Mouse (Mus musculus) hindbrain, embryonic 12.5 days (tissue): Measurements from ENCODE around the gene Clasrp. TPM values are rescaled to one million over a fixed set of nuclear protein-coding genes. Genes with fewer than 3 reads are reported as not detected.
"Not testable (repeated sequence)": the region's sequence is repeated elsewhere in the genome, so short reads cannot be mapped to it uniquely, and the experiment has no call there.

Experiments
- ATAC-seq: fragments of 200-750 bp; cut with Nextera tagmentation; 2 replicates; pipeline ENCODE4 v1.8.0; 2017; ENCODE audit warnings: moderate TSS enrichment; ENCODE audit not compliant: low FRiP score
- H3K27ac ChIP-seq: fragments of 300-500 bp; sonication (generic); 2 replicates; pipeline ENCODE4 v1.5.1; 2016; ENCODE audit warnings: mild to moderate bottlenecking
- H3K27me3 ChIP-seq: fragments of 300-500 bp; sonication (generic); 2 replicates; pipeline ENCODE4 v1.6.1; 2016; ENCODE audit warnings: mild to moderate bottlenecking
- H3K36me3 ChIP-seq: fragments of 300-500 bp; sonication (generic); 2 replicates; pipeline ENCODE4 v1.6.1; 2016; ENCODE audit warnings: mild to moderate bottlenecking
- H3K4me1 ChIP-seq: fragments of 300-500 bp; sonication (generic); 2 replicates; pipeline ENCODE4 v1.6.1; 2016
- H3K4me2 ChIP-seq: fragments of 300-500 bp; sonication (generic); replicated peaks from 2 replicates; pipeline ENCODE4 v1.6.1; 2016; ENCODE audit warnings: mild to moderate bottlenecking
- H3K4me3 ChIP-seq: fragments of 300-500 bp; sonication (generic); 2 replicates; pipeline ENCODE4 v1.5.1; 2016; ENCODE audit warnings: mild to moderate bottlenecking
- H3K9ac ChIP-seq: fragments of 300-500 bp; sonication (generic); 2 replicates; pipeline ENCODE4 v1.6.1; 2016; ENCODE audit warnings: mild to moderate bottlenecking, moderate library complexity
- H3K9me3 ChIP-seq: fragments of 300-500 bp; sonication (generic); replicated peaks from 2 replicates; pipeline ENCODE4 v1.6.1; 2016; ENCODE audit warnings: mild to moderate bottlenecking
- WGBS: fragments of 180-500 bp; shearing (Covaris S2); methylation state at CpG from one replicate; pipeline ENCODE4 v1.1.7; 2016; 5-methylcytosine and 5-hydroxymethylcytosine counted together
- polyA plus RNA-seq: library from polyadenylated mRNA; unstranded; fragments of >200 nt; fragmentation: Nextera tagmentation; extraction: Ambion mirVana; gene quantifications from 2 replicates; pipeline ENCODE4 v1.2.1, GENCODE M21; 2016

Clasrp gene
- polyA plus RNA-seq, 1 experiment from 2014 or later: 70.1 TPM

DNA sequence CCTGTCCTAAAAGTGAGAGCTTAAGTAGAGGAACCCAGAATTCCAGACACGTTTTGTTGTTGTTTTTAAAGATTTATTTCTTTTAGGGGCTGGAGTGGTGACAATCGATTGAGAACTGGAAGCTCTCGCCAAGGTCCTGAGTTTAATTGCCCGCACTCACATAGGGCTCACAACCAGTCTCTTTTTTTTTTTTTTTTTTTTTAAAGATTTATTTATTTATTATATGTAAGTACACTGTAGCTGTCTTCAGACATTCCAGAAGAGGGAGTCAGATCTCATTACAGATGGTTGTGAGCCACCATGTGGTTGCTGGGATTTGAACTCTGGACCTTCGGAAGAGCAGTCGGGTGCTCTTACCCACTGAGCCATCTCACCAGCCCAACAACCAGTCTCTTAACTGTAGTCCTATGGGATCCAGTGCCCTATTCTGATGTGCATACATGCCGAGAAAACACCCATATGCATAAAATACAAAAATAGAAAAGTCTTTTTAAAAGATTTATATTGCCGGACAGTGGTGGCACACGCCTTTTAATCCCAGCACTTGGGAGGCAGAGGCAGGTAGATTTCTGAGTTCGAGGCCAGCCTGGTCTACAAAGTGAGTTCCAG, 424 bp upstream of the Clasrp start:
- 0 out of 2 replicates have a peak overlapping the region, but pooled peaks have one; percentile 5 for H3K27ac ChIP-seq
- H3K36me3 ChIP-seq: peaks cover 24% of the 10 kb centered on the region; the same call in 1 of the 2 replicates
- not testable (repeated sequence) for H3K27me3 ChIP-seq, H3K9me3 ChIP-seq, H3K9ac ChIP-seq
- peaks cover 34% of the 10 kb centered on the region for H3K4me1 ChIP-seq
- H3K4me3 ChIP-seq: peak overlapping the region; percentile 80
- WGBS: 60% methylated on average over 10 of the region's 10 CpGs
- peak overlapping the region; percentile 94 for H3K4me2 ChIP-seq
- peak; percentile 15; the same call in 1 of the 2 replicates for ATAC-seq

DNA sequence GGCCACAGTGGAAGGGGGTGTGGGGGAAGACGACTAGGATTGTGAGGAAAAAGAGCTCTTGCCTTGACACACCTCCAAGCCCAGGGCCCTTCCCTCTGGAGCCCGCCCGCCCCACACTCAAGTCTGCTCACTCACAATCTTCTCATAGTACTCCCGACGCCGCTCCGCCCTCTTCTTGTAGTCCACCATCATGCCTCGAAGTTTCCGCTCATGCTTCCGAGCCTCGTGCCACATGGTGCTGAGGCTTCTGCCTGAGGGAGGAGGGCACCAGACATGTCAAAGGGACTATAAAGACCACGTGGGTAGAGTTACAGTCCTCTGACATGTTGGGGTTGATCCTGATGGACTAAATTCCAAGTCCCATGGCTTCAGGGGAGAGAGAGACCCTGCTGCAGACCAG, 1.2 kb downstream of the Clasrp start:
- H3K36me3 ChIP-seq: peaks cover 39% of the 10 kb centered on the region
- WGBS: 84% methylated on average over 12 of the region's 12 CpGs
- no peak overlapping the region for H3K27ac ChIP-seq
- peaks cover 34% of the 10 kb centered on the region for H3K4me1 ChIP-seq
- no peaks in the 10 kb centered on the region for H3K27me3 ChIP-seq
- H3K9ac ChIP-seq: peak overlapping the region; percentile 90; the same call in 1 of the 2 replicates
- H3K4me3 ChIP-seq: peak overlapping the region; percentile 80
- no peaks in the 10 kb centered on the region for H3K9me3 ChIP-seq
- no peak for ATAC-seq
- peak overlapping the region; percentile 94 for H3K4me2 ChIP-seq

DNA sequence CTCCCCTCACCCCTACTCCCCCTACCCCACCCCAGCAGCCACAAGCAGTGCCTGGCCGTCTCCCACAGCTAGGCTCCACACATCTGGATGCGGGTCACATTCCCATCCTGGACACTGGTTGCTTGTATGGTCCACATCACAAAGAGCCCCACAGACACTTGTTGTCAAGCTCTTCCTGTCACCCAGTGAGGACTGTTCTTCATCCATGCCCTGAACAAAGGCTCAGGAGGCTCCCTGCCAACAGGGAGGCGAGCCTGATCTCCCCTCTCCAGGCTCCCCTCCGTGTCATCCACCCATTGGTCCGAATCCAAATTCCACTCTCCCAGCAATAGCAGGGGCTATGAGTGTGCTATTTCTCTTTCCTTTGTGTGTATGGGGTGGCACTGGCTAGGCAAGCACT, 3.7 kb downstream of the Clasrp start:
- ATAC-seq: peak; percentile 53

DNA sequence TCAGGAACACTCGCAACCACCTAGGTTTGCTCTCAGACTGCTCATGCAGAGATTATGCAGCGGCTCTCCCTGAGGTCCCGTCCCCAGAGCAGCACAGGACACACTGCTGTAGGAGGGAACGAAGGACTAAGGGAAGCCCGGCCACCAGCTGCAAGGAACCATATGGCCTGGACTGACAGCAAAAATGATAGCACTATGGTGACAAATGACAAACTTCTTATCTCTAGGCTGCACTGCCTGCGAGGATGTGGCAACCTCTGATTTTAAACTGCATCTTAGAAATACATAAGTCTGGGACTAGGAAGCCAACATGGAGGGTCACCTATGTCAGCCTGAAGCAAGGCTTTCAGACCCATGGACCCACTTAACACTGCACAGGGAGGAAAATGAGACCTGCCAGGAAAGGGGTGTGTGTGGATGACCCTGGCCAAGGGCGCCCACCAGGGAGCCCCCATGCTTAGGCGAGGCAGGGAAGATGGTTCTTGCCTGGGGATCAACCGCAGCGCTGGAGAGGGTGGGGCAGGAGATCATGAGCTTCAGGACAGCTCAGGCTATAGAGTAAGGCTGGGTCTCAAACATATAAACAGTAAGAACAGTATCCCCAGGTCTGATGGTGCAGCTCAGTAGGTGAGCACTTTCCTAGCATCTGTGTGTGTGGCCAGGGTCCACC, 11.1 kb downstream of the Clasrp start:
- 91% methylated on average over 10 of the region's 10 CpGs for WGBS
- no peaks in the 10 kb centered on the region for H3K4me1 ChIP-seq
- no peak overlapping the region for H3K4me2 ChIP-seq
- no peaks in the 10 kb centered on the region for H3K9me3 ChIP-seq
- H3K27me3 ChIP-seq: no peaks in the 10 kb centered on the region
- ATAC-seq: no peak
- H3K4me3 ChIP-seq: no peak overlapping the region
- no peak overlapping the region for H3K27ac ChIP-seq
- H3K9ac ChIP-seq: no peak overlapping the region
- H3K36me3 ChIP-seq: peaks cover 89% of the 10 kb centered on the region

More for the DNA sequence above, 3.7 kb downstream of the Clasrp start:
- Histone ChIP-seq H3K27ac (0 out of 2 replicates have a peak overlapping the region, but pooled peaks have one; percentile 30), H3K4me1 (peaks cover 34% of the 10 kb centered on the region), H3K27me3 (no peaks in the 10 kb centered on the region), H3K4me3 (no peak overlapping the region), H3K36me3 (peaks cover 54% of the 10 kb centered on the region), H3K9ac (no peak overlapping the region), H3K4me2 (no peak overlapping the region), H3K9me3 (no peaks in the 10 kb centered on the region)
- WGBS: 55% methylated on average over 5 of the region's 5 CpGs

DNA sequence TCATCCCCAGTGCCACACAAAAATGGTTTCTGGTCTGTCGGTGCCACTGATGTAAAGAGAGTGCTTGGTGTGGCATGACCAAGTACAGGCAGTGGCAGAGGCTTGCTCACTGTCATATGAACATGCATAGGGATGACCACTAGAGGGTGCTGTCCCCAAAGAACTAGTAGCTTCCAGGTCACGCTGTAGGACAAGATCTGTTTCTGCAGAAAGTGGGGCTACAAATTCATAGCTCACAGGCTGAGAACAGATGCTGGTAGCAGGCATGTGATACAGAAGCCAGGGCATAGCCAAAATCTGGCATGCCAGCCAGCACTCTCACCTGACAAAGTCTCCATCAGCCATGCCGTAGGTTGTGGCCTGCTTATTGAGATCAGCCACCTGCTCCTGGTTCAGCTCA, 14.4 kb downstream of the Clasrp start:
- no peak overlapping the region for H3K27ac ChIP-seq
- peaks cover 97% of the 10 kb centered on the region for H3K36me3 ChIP-seq

DNA sequence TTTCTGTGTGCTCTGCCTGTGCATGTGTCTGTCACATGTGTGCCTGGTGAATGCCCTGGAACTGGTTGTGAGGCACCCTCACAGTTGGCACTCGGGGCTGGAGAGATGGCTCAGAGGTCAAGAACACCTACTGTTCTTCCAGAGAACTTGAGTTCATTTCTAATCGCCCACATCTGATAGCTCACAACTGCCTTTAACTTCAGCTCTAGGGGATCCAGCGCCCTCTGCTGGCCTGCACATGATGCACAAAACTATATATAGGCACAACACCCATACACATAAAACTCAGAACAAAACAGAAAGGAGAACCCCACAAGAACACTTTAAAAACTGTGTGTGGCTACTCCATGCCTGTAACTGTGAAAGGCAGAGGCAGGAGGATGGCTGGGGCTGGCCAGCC, 15.1 kb downstream of the Clasrp start:
- Histone ChIP-seq H3K9me3 (no peaks in the 10 kb centered on the region), H3K4me3 (no peak overlapping the region), H3K27me3 (no peaks in the 10 kb centered on the region), H3K4me2 (no peak overlapping the region), H3K4me1 (no peaks in the 10 kb centered on the region), H3K27ac (no peak overlapping the region), H3K9ac (no peak overlapping the region), H3K36me3 (peaks cover 97% of the 10 kb centered on the region)
- WGBS: 51% methylated on average over 3 of the region's 3 CpGs
- no peak for ATAC-seq

More for the DNA sequence above, 14.4 kb downstream of the Clasrp start:
- Histone ChIP-seq H3K27me3 (no peaks in the 10 kb centered on the region), H3K9ac (no peak overlapping the region), H3K4me2 (no peak overlapping the region), H3K9me3 (no peaks in the 10 kb centered on the region), H3K4me3 (no peak overlapping the region), H3K4me1 (no peaks in the 10 kb centered on the region)
- 63% methylated on average over 3 of the region's 3 CpGs for WGBS
- peak; percentile 57; the same call in 1 of the 2 replicates for ATAC-seq

DNA sequence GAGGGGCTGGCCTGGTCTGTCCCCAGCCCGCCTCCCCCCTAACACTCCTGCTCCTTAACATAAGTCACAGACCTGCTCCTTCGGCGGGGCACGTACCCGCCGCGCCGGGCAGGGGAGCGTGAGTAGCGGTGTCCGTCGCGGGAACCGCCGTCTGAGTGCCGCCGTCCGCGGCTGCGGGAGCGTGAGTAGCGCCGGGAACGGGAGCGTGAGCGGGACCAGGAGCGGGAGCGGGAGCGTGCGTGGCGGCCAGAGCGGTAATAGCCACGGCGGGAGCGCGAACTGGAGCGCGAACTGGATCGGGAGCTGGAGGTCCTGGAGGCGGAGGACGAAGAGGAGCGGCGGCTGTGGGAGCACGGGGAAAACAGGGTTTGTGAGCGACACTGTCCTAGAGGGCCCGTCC, 18.0 kb downstream of the Clasrp start:
- Histone ChIP-seq H3K4me3 (no peak overlapping the region), H3K27me3 (no peaks in the 10 kb centered on the region), H3K36me3 (peaks cover 95% of the 10 kb centered on the region), H3K9me3 (no peaks in the 10 kb centered on the region), H3K4me2 (no peak overlapping the region), H3K4me1 (no peaks in the 10 kb centered on the region), H3K27ac (no peak overlapping the region), H3K9ac (no peak overlapping the region)
- WGBS: 77% methylated on average over 46 of the region's 46 CpGs
- ATAC-seq: no peak

DNA sequence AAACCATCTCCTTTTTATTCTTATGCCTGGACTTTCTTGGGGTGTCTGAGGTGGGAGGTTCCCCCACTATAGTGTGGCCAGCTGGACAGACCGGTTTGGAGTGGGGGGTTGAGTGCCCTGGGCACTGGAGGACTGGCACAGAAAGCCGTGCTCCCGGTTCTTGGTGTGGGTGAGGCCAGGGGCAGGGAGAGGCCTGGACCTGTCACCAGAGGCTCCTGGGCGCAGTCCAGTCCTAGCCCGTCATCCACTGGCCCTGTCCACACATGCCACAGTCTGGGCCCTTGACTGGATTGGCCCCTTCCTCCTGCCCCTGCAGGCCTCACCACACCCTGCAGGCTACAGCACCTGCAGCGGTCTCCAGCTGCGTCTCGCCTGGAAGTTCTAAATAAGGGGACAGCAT, 23.7 kb downstream of the Clasrp start:
- Histone ChIP-seq H3K27me3 (peaks cover 51% of the 10 kb centered on the region), H3K9me3 (no peaks in the 10 kb centered on the region), H3K4me2 (no peak overlapping the region), H3K36me3 (peaks cover 59% of the 10 kb centered on the region), H3K4me1 (peaks cover 12% of the 10 kb centered on the region), H3K27ac (no peak overlapping the region), H3K9ac (no peak overlapping the region), H3K4me3 (no peak overlapping the region)
- ATAC-seq: no peak
- 83% methylated on average over 8 of the region's 8 CpGs for WGBS

DNA sequence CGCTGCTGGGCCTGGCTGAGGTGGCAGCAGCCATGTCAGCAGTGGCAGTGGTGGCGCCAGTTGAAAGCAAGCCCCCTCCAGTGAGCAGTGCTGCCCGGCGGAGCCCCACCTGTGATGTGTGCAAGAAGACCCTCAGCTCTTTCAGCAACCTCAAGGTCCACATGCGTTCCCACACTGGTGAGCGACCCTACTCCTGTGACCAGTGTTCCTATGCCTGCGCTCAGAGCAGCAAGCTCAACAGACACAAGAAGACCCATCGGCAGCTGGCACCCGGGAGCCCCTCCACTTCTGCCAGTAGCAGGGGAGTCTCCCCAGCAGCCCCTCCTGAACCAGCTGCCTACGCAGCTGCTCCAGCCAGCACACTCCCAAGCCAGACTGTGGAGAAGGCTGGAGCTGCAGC, 24.5 kb downstream of the Clasrp start:
- Histone ChIP-seq H3K4me2 (no peak overlapping the region), H3K36me3 (peaks cover 51% of the 10 kb centered on the region)
- WGBS: 85% methylated on average over 10 of the region's 10 CpGs

DNA sequence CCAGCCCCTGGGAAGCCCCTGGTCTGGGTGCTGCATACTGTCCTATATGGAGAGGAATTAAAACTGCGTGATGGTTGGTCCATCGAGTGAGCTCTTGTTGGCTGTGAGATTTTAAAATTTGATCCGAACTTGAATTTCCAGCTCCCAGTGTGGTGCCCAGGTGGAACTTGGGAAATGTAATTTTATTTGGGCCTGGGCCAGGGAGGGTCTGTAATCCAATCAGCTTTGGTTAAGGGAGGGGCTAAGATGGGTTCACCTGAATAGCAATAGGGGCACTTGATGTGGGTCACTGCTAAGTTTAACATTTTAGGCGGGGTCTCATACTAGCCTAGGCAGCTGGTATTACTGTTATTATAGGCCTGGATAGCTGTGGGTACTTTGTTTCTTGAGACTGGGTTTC, 25.9 kb downstream of the Clasrp start:
- ATAC-seq: no peak
- H3K27me3 ChIP-seq: peaks cover 63% of the 10 kb centered on the region
- peaks cover 38% of the 10 kb centered on the region for H3K36me3 ChIP-seq
- H3K4me2 ChIP-seq: no peak overlapping the region
- 65% methylated on average over 4 of the region's 4 CpGs for WGBS
- H3K4me1 ChIP-seq: peaks cover 16% of the 10 kb centered on the region
- no peak overlapping the region for H3K4me3 ChIP-seq
- no peak overlapping the region for H3K9ac ChIP-seq
- no peak overlapping the region for H3K27ac ChIP-seq
- no peaks in the 10 kb centered on the region for H3K9me3 ChIP-seq

More for the DNA sequence above, 24.5 kb downstream of the Clasrp start:
- Histone ChIP-seq H3K9me3 (no peaks in the 10 kb centered on the region), H3K4me3 (no peak overlapping the region), H3K9ac (no peak overlapping the region), H3K27me3 (peaks cover 60% of the 10 kb centered on the region), H3K4me1 (peaks cover 12% of the 10 kb centered on the region), H3K27ac (no peak overlapping the region)
- ATAC-seq: no peak

DNA sequence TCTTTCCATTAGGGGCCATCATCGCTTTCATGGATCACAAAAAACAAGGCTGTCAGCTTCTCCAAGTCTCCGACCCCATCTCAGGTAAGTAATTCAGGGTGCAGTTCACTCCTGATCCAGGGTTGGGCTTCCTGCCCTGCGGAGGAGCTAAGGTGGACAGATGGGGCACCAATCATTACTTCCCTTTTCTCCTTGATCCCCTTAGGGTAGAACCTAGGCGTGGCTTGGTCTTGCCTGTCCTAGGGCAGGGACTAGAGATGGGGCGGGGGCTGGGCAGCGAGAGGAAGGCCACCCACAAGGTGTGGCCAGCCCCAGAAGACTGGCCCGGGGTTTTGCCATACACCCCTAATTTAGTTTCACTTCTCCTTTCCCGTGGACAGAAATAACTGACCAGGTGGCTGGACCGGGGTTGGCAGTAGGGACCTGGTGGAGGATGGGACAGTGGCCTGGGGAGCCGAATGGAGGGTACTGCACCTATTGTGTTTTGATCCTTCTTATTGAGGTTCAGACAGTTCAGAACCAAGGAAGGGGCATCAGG, 26.3 kb downstream of the Clasrp start:
- Histone ChIP-seq H3K27ac (no peak overlapping the region), H3K36me3 (peaks cover 35% of the 10 kb centered on the region), H3K4me3 (peak overlapping the region; percentile 28), H3K4me1 (peaks cover 16% of the 10 kb centered on the region), H3K27me3 (peaks cover 63% of the 10 kb centered on the region), H3K4me2 (peak overlapping the region; percentile 54), H3K9ac (peak overlapping the region; percentile 23; the same call in 1 of the 2 replicates), H3K9me3 (no peaks in the 10 kb centered on the region)
- 20% methylated on average over 10 of the region's 10 CpGs for WGBS
- ATAC-seq: no peak

DNA sequence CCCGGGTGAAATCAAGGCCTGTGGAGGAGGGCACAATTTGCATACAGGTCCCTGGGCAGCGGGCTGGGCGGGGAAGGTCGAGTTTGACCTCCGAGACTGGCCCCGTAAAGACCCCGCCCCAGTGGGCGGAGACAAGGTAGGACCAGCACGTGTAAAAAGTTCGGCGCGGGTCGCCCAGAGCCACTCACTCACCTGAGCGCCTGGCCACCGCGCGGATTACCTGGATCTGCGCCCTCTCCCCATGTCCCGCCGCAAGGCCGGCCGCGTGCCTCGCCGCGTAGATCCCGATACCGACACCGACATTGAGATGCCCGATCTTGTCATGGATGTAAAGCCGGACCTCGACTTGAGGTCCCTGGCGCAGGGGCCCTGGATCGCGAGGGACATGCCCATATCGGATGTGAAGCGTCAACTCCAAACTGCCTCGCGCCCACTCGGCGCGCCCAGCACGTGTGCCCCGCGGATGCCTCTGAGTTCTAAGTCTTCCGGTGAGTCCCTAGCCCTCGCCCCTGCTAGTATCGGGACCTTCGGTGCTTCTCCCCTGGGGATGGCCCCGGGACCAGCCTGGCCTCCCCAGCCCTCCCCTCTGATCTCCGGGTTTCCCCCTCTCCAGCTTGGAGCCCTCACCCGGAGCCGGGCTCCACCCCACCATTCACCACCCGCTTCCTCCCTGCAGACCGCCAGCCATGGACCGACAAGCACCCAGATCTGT, 27.0 kb downstream of the Clasrp start, which contains the start of the genes Zfp296 and Gemin7:
TSS of gene Zfp296 (plus strand) at position 147 of the 712 bp plus-strand sequence.
TSS of gene Gemin7 (minus strand) at position 455 of the 712 bp plus-strand sequence.
- Histone ChIP-seq H3K27me3 (peaks cover 63% of the 10 kb centered on the region), H3K36me3 (peaks cover 30% of the 10 kb centered on the region), H3K4me2 (peak within 1 kb of the TSS; percentile 54), H3K9me3 (no peaks in the 10 kb centered on the region), H3K9ac (peak within 1 kb of the TSS; percentile 23), H3K4me1 (peaks cover 20% of the 10 kb centered on the region), H3K4me3 (peak within 1 kb of the TSS; percentile 28), H3K27ac (no peak within 1 kb of the TSS)
- under 1% methylated on average over 56 of the region's 56 CpGs for WGBS
- ATAC-seq: no peak
